Mouse (Mus musculus): ENCODE measurements around the gene Aatf. TPM values are rescaled to one million over a fixed set of nuclear protein-coding genes. Genes with fewer than 3 reads are reported as not detected.

Gene Aatf
- polyA plus RNA-seq, 1 experiment from 2014 or later: 28.2 TPM

DNA sequence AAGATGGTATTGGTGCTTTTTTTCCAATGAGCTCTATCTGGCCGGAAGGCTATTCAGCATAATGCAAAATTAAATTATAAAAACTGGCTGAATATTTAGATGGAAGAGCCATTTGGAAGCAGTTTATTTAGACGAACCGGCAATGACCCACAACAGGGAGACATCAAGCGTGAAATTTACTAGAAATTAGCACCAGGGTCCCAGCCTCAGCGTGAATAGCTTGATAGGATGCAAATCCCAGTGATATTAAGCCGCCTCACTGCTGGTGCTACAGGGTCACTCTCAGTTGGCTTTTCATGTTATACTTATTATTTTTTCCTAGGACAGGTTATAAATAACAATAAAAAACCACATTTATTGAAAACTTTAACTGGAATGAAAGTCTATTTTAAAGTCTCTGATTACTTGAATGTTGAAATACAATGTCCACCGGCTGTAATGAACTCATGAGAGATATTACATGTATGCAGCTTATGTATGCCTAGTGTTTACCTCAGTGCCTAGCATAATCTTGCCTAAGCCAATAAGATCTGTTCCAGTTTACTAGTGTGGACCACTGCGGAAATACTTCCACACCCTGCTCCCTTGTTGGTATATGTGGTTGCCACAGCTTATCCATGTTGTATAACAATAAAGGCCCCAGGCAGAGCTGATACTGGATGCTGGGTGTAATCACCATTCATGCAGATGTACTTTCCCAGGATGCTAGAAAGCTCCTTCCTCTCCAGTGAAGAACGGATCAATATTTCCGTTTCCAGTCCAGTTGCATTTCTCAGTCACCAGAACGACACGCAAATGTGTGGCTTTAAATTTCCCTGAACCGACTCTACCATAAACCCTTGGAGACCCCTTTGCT, 136.6 kb downstream of the Aatf start:
- H3K4me2 ChIP-seq: no peak overlapping the region
- 87% methylated on average over 13 of the region's 13 CpGs for WGBS (ENCODE audit: insufficient replicate concordance)

DNA sequence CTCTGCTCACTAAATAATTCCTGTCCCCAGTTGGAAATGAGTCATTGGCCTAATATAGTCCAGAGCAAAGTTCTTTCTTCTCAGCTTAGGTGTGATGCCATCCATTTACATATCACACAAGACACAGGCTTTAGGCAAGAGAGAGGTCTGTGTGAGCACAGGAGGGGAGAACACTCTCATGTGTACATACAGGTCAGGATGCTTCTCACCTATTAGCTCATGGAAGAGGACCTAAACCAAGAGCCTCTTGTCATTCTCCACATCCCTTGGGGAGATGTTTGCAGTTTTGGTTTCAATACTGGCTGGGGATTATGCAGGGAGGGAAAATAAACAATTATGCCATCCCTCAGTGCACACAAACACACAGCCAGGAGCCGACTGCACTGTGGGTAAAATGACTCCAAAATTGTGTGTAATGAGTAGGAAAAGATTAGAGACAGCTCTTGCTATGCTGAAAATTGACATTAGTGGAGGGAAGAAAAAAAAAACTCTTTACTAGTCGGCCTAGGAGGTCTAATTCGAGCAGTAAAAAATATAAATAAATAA, 137.3 kb downstream of the Aatf start:
- no peaks in the 10 kb centered on the region for H3K36me3 ChIP-seq (ENCODE audit: control insufficient read depth, insufficient read depth, low read length)
- H3K4me2 ChIP-seq: no peak overlapping the region
- no peaks in the 10 kb centered on the region for H3K4me1 ChIP-seq (ENCODE audit: control insufficient read depth, insufficient read depth, low read length)
- H3K9ac ChIP-seq (ENCODE audit: low read depth, low read length): no peak overlapping the region
- no peak for ATAC-seq (replicated peaks; ENCODE audit: insufficient number of reproducible peaks, low FRiP score, low TSS enrichment)
- H3K4me3 ChIP-seq (ENCODE audit: low read depth, low read length): no peak overlapping the region
- 71% methylated on average over 3 of the region's 3 CpGs for WGBS (ENCODE audit: insufficient replicate concordance)
- no peak overlapping the region for H3K27ac ChIP-seq (ENCODE audit: low read depth, low read length)
- no peaks in the 10 kb centered on the region for H3K9me3 ChIP-seq (replicated peaks; ENCODE audit: control insufficient read depth, low read length)
- H3K27me3 ChIP-seq (ENCODE audit: control insufficient read depth, insufficient read depth, low read length): no peaks in the 10 kb centered on the region

More for the DNA sequence above, 136.6 kb downstream of the Aatf start:
- no peaks in the 10 kb centered on the region for H3K27me3 ChIP-seq (ENCODE audit: control insufficient read depth, insufficient read depth, low read length)
- no peaks in the 10 kb centered on the region for H3K36me3 ChIP-seq (ENCODE audit: control insufficient read depth, insufficient read depth, low read length)
- H3K27ac ChIP-seq (ENCODE audit: low read depth, low read length): no peak overlapping the region
- H3K4me3 ChIP-seq (ENCODE audit: low read depth, low read length): no peak overlapping the region
- H3K4me1 ChIP-seq (ENCODE audit: control insufficient read depth, insufficient read depth, low read length): no peaks in the 10 kb centered on the region
- no peak overlapping the region for H3K9ac ChIP-seq (ENCODE audit: low read depth, low read length)
- H3K9me3 ChIP-seq (replicated peaks; ENCODE audit: control insufficient read depth, low read length): no peaks in the 10 kb centered on the region
- no peak for ATAC-seq (replicated peaks; ENCODE audit: insufficient number of reproducible peaks, low FRiP score, low TSS enrichment)

DNA sequence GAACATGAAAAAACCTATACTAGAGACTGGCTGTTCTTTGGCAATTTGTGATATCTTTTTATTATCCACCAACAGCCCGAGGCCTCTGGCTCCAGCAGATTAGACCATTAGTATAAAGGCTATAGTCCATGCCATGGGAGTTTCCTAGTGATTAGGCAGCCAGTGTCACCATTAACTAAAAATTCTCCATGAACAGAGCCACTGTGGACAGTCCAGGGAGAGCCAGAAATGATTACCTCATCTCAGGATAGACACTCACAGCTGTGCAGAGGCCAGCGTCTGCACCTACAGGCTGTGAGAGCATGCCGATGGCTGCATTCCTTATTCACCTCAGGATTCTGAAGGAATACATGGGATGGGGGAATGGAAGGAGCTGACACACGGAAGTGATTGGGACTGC, 140.2 kb downstream of the Aatf start:
- Histone ChIP-seq H3K4me1 (ENCODE audit: control insufficient read depth, insufficient read depth, low read length) (no peaks in the 10 kb centered on the region), H3K27ac (ENCODE audit: low read depth, low read length) (no peak overlapping the region), H3K9ac (ENCODE audit: low read depth, low read length) (no peak overlapping the region), H3K9me3 (replicated peaks; ENCODE audit: control insufficient read depth, low read length) (no peaks in the 10 kb centered on the region), H3K4me3 (ENCODE audit: low read depth, low read length) (no peak overlapping the region), H3K4me2 (no peak overlapping the region), H3K36me3 (ENCODE audit: control insufficient read depth, insufficient read depth, low read length) (no peaks in the 10 kb centered on the region), H3K27me3 (ENCODE audit: control insufficient read depth, insufficient read depth, low read length) (no peaks in the 10 kb centered on the region)
- 82% methylated on average over 4 of the region's 4 CpGs for WGBS (ENCODE audit: insufficient replicate concordance)
- no peak for ATAC-seq (replicated peaks; ENCODE audit: insufficient number of reproducible peaks, low FRiP score, low TSS enrichment)

Other genes with a start within 250 kb of the Aatf start
- gene Lhx1, start 12.0 kb upstream of the Aatf start, polyA plus RNA-seq (2014; fragmentation: Nextera tagmentation; extraction: Ambion mirVana): 0.04 and 0.06 TPM in 2 replicates